Mouse (Mus musculus) liver, embryonic 14.5 days (tissue): ENCODE results near the gene Agmo.

Experiments
- CTCF ChIP-seq: IDR thresholded peaks from 2 replicates; pipeline ENCODE4 v1.5.1; 2016; ENCODE audit warnings: antibody characterized with exemption, low read depth, control low read depth
- EP300 ChIP-seq: IDR thresholded peaks from 2 replicates; pipeline ENCODE4 v1.6.1; 2016; ENCODE audit warnings: antibody characterized with exemption, low read depth

DNA sequence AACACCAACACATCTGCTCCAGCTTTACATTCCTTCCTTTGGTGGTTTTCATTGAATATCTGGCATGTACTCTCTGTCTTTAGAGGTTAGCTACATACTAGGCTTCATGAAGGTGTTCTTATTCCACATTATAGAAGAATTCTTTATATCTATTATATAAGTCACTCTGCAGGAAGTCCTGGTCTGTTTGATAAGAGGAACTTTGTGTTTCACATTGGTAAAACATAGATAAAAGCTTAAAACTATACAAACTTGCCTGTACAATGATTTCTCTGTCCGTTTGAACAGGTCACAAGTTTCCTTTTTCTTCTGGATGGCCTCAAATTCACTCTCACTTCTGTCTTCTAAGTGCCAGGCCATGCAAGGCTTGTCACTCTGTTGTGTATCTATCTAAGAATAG, 316.8 kb downstream of the Agmo start:
- TF ChIP-seq CTCF (no peak), EP300 (no peak)
